Mouse (Mus musculus) kidney, adult 11 months (tissue): ENCODE results near the gene Tspan5.

Source experiments
- DNase-seq: peaks from one replicate; pipeline ENCODE4 v3.0.0; 2022

Tspan5 gene

DNA sequence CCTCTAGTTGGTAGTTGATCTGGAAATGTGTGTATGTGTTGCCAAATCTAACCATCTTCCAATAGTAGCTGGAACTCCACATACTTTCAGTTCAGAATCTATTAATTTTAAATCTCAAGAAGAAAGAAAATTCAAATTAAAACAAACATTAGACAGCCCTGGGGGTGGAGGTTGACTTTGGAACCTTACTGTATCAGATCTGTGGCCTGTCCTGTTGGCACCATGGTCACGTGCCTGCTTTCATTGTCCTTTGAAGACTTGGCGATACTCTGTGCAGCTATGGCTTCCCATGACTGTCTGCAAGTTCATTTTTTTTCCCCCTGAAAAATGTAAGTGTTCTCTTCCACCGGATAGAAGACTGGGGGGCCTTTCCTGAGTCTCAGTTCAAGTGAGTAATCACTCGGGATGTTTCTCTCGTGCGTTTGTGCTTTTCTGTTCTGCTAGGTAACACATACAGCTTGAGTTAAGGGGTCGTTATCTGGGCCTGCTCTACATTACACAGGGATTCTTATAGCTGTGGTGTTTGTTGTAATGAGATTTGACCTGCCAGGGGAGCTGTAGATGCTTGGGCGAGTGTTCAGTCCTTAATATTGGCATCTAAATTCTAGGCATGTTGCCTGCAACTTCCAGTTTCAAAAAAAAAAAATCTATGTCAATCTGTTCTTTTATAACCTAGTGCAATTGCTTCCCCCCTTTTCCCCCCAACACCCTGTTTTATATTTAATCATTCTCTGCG, 32.0 kb downstream of the Tspan5 start:
- DNase-seq = no peak

- no peak for DNase-seq
These were observed 32.6 kb downstream of the Tspan5 start for GRCm38 (mm10) chr3:138774607-138774943.

- DNase-seq = no peak
These were observed 34.1 kb downstream of the Tspan5 start for GRCm38 (mm10) chr3:138775926-138776715.

- no peak for DNase-seq
These were observed 39.5 kb downstream of the Tspan5 start for GRCm38 (mm10) chr3:138781492-138781891.

DNA sequence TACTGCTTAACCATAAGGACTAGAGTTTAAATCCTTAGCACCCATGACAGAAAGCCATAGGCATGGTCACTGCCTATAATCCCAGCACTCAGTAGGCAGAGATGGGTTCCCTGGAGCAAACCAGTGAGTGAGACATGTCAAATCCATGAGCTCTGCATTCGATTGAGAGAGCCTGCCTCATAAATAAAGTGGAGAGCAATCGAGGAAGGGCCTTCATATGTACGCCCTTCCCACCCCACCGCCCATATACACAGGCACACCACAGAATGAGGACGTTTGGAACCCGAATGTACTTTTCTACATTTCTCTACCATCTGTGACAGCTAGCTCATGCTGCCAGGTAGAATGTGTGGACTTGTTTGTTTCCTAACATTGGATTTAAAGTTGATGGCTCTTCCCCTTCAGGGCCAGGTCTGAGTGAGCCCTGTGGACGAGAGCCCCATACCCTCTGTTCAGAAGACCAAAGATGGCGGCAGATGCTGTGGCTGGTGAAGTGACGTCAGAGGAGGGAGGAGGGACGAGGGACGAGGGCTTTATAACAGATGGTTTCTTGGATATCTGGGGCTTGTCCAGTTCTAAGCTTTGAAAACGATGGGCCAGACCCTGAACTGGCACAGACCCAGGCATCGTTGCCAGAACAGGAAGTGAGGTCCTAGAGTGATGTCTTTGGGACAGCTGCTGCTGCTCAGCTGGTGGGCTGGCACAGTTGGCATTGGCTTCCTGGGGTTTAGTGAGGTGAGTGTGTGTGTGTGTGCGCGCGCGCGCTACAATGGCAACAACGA, 42.1 kb downstream of the Tspan5 start:
- DNase-seq = no peak

DNA sequence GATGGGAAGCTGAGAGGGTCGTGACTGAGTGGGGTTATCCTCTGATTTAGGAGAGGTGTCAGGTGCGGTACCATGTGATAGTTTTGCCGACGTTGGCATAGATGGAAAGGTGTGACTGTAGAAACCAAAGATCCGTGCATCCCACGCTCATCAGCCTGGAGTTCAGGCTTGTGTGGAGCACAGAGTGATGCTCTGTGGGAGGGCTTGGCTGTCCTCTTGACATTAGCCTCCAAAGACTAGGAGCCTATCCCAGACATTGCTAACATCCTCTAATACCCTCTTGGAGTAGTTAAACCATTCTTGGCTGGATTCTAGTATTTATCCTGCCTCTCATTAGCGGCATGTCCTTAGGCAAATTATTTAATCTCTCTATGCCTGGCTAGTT, 42.6 kb downstream of the Tspan5 start:
- DNase-seq = no peak

GRCm38 (mm10) chr3:138787758-138788488, 45.9 kb downstream of the Tspan5 start:
- no peak for DNase-seq

- DNase-seq = no peak
These were observed 46.5 kb downstream of the Tspan5 start for GRCm38 (mm10) chr3:138788489-138788850.

DNA sequence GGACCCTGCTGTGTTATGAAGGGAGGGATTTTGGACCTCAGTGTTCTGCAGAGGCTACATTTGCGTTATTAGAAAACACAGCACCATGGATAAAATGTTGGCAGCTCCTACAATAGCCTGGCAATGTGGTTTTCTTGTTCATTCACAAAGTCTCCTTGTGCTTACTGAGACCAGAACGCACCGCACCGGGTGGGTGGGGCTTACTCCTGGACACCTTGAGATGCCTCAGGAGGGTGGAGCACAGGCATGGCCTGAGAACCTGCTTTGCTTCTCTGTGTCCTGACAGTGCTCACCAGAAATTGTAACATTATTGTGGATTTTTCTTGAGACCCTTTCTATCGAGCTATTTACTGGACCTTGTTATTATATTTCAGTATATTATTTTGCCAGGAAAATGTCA, 47.3 kb downstream of the Tspan5 start:
- no peak for DNase-seq

DNA sequence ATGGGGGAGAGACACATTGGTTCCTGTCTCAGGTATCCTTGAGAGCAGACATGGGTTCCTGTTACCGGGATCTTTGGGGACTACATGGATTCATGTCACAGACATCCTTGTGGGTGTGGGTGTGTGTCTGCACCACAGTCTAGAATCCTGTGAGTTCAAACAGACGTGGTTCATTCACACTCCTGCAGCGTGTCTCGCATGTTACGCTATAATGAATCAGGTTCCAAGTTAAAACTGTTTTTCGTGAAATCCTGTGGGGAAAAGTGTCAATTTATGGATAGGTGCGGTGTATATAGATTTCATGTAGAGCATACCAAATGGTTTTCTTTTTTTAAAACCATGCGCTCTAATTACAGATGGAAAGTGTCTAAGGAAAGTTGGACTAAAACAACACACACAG, 52.5 kb downstream of the Tspan5 start:
- no peak for DNase-seq

GRCm38 (mm10) chr3:138795951-138796350, 54.0 kb downstream of the Tspan5 start:
- DNase-seq = no peak

DNA sequence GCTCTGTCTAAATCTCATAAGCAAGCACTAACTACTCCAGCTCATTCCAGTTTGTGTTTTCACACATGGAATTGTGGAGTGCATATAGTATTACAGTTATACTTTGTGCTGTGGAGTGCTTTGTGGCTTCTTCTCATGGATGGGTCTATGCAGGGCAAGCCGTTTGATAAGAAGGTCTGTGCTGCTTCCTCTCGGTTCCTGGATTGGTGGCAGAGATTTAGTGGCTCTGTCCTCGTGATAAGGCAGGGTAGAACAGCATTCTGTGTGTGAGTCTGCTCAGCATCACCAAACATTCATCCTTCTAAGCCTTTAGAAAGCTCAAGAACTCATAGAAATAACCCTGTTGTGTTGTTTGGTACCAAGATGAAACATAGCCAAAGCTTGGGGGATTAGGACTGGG, 54.6 kb downstream of the Tspan5 start:
- DNase-seq = no peak

DNA sequence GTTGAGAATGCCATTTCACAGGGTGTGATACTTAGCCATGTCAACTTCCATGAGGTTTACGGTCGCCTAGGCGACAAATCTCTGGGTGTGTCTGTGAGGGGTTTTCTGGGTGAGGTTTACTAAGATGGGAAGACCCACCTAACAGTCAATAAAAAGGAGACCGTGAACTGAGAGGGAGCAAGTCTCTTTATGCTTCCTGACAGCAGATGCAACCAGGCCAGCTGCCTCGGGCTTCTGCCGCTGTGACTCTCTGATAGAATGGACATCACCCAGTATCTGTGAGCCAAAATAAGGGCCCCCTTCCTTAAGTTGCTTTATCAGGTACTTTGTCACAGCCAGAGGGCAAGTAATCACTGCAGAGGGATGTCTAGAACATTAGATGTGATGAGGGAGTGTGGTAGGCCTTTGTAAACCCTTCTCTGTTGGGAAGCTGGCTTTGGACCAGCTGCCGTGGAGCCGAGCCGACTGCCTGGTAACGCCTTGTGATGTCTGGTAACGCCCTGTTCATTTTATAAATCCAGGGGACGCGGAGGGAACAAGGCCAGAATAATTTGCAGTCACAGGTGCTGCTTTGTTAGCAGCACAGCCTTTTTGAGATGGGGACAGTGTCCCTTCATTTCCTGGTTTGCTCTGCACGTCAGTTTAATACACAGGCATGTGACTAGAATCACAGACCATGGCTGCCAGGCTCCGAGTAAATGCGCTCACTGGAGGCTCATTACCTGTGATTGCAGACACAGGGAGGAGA, 58.8 kb downstream of the Tspan5 start:
- DNase-seq = no peak

GRCm38 (mm10) chr3:138801661-138802060, 59.7 kb downstream of the Tspan5 start:
- DNase-seq = no peak

GRCm38 (mm10) chr3:138802722-138803443, 60.9 kb downstream of the Tspan5 start:
- DNase-seq = no peak

DNA sequence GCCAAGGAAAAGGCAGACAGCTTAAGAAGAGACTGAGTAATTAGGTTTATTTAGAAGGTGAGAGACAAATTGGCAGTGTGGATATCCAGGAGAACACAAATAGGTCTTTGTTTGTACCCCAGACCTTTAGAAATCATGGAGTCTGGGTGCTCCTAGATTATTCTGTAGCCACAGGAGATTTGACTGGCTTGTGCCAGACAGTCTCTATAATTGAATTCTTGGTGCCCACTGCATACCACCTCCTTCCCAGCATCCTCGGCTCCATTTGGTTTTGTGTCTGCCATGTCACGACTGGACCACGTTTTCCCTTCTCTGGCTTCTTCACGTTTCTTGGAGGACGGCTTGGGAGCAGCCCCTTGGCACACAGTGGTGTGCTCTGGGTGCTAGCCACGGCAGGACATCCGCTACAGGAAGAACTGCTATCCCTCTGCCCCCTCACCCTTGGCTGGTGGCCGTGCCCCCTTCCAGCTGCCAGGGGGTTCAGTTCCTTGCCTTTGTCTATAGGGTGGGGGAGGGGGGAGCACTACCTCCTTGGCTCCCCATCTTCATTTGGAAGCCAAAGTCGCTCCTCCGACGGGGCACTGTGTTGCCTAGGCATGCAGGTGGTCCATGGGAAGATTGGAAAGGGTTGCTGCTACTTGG, 61.6 kb downstream of the Tspan5 start:
- no peak for DNase-seq

DNA sequence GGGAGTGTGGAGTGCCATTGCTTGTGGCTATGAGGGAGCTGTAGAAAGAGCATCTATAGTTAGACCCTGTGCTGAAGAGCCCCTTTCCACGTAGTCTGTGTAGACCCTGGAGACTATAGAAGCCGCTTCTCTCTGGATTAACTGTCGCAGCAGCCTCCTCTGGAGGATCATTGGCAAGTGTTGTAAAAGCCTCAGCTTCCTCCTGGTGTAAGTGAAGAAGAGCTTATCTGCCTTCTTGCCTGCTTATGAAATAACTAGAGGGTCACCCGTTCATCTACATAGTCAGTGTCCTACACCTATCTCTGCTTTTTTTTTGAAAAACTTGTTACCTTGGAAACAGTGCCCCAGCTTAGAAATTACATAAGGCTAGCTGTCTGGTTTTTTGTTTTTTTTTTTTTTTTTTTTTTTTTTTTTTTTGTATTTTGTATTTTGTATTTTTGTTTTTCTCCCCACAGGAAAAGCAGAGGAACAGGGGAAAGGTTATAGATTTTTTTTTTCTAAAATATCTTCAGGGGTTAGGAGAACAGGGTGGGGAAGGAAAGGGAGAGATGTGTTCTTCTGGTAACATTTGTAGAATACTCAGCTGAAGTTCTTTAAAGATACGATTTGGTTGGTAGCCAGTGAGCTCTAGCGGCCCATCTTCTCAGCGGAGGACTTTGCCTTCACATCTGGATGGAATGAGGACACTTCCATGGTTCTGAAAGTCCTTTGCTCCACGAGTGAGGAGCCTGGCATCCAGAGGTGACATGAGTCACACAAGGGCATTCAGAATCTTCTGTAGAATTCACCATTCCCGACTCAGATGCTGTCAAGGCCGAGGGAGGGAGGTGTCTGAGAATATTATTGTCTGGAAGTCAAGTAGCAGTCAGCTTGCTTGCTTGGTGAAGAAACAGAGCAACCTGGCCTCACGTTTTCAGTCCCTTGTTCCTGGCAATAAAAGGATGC, 62.4 kb downstream of the Tspan5 start:
- no peak for DNase-seq

GRCm38 (mm10) chr3:138807795-138808194, 65.8 kb downstream of the Tspan5 start:
- DNase-seq = no peak

DNA sequence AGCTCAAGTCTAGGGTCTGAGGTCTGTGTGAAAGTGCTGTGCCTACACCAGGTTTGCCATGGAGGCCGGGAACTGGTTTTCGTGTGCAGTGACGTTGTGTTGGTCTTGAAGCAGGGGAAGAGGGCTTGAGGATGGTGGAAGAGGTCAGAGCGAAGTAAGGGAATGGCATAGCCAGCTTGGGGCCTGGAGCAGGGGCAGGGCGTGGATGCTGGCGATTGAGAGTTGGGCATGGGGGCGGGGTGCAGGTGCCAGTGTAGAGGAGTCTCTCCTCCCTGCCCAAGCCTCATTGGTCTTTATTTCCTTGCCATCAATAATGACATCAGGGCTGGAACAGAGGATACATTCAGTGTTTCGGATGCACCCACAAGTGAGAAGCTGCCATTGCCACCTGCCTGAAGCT, 67.5 kb downstream of the Tspan5 start:
- no peak for DNase-seq

DNA sequence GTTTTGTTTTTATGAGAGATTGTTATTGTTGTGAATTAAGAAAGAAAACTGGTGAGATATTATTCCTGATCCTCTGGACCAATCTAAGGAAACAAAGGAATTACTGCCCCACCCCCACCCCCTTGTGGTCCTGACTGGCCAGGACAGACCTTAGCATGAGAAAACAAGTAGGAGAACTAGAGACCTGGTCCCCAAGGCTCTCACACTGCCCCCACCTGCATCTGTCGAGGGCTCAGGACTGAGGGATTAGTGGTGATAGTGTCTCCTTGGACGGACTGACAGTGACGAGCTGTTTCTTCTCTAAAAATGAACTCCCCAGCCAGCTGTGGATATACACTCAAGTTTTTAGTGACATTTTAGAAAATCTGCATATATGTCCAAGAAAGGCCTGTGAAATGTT, 70.6 kb downstream of the Tspan5 start:
- no peak for DNase-seq
